In the genomic region with DNA sequence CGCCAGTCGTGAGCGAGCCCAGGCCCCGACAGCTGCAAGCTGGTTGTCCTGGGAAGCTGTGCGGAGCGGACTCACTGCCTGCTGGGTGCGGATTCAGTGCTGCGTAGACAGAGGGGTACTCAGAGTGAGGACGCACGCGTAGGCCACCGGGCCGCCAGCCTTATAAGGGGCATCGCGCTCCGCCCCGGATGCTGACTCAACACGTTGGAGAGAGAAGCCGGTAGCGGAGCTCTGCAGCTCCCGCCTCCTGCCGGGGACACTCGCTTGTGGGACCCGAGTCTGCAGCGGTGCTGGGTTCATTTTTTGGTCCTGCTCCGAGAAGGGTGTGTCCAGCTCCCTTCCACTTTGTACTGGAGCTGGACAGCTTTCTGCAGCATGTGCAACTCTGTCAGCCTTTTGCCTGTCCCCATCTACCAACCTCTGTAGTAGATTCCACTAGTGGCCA, we compare ENCODE assay signal across 8 mouse cellular contexts. TPM values are rescaled to one million over a fixed set of nuclear protein-coding genes. Genes with fewer than 3 reads are reported as not detected.
DNase-seq lines count a peak whose midpoint lies in the region; ATAC-seq lines count a peak whose summit lies in the region.

Gene Gstp1, minus strand, starts transcription at position 198 of the 445 bp plus-strand sequence.

- peak within 1 kb of the TSS; percentile 93 for H3K4me3 ChIP-seq in megakaryocyte, embryonic 14.5 days (replicated peaks)

- peaks cover 65% of the 10 kb centered on the region for H3K4me1 ChIP-seq in megakaryocyte, embryonic 14.5 days

- DNase-seq in adrenal gland, adult 18-20 months (ENCODE audit: low spot score in 2 of 2) = peak; percentile 86 to 90
- peak; percentile 93 for DNase-seq in embryo, embryonic 11 days
- peak; percentile 88 for DNase-seq in gastrocnemius, postnatal 25 days
- peak; percentile 75 to 92 for DNase-seq in left cerebral cortex, adult 9 months (ENCODE audit: low spot score in 2 of 2)
- DNase-seq in right cerebral cortex, postnatal 10 days (ENCODE audit: low spot score in 2 of 2) = peak; percentile 92
- peak; percentile 92 for DNase-seq in urinary bladder, postnatal 14 days (ENCODE audit: low spot score)

- no peaks in the 10 kb centered on the region for H3K27me3 ChIP-seq in megakaryocyte, embryonic 14.5 days (replicated peaks)

- no peaks in the 10 kb centered on the region for H3K9me3 ChIP-seq in megakaryocyte, embryonic 14.5 days

- peak; percentile 97 for ATAC-seq in inflammation-experienced regulatory T-cells, adult 6 months

- peaks cover 21% of the 10 kb centered on the region for H3K36me3 ChIP-seq in megakaryocyte, embryonic 14.5 days (replicated peaks; ENCODE audit: low read length)

RNA-seq across cellular contexts. Expression of gene Gstp1, which starts in this region (rescaled TPM):
- 100 to 1,000 TPM; 392 to 420 TPM for total RNA-seq in adrenal gland, adult 18-20 months (2021)
- 100 to 1,000 TPM; 344 to 356 TPM for total RNA-seq in gastrocnemius, postnatal 25 days (2021)
- polyA plus RNA-seq in inflammation-experienced regulatory T-cells, adult 6 months (2017; shearing (Covaris generic)) = 100 to 1,000 TPM; 417 to 553 (median 508) TPM
- 128 and 173 TPM in 2 replicates for polyA plus RNA-seq in megakaryocyte, embryonic 14.5 days (2012; ENCODE audit: insufficient read depth, low replicate concordance)

Comparison
In these comparisons a context has a peak if more than half of its experiments do, and no peak if none do; other contexts are left out.
1. Peak in every context shown above with its lines: DNase-seq, ATAC-seq and H3K4me3 ChIP-seq.